Mouse (Mus musculus): ENCODE results near the gene Zcchc8.

Gene Zcchc8

DNA sequence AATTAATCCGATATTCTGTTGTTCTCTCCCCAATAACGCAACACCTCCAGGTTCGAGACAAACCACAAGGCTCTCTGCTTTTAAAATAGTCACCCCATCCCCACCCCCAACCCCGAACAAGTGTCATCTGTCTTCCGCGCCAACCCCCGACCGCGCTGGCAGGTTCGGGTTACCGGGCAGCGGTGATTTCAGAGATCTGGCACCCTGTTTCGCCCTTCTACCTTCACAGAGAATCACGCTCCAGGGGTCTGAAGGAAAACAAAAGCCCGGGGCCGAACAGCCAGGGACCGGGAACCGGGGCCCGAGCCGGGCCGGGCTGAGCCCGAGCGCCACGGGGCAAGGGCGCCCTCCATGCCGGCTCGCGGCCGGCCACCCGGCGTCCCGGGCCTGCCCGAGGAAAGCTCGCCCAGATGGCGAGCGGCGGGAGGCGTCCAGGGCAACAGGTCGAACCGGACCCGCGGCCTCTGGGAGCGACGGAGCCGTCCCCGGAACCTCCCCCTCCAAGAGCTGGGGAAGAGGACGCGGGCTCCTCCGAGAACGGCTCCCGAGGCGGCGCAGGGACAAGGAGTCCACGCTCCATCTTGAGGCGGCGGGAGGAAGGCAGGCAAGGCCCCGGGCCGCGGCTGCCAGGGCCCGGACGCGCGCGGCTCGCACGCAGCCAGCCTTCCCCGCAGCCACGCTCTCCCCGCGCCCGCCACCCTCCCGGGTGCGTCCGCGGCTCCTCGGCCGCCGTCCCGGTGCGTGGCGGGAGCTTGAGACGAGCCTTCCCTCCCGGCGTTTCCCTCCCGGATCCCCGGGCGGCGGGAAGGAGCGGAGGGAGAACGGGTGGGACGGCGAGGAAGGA is 37.3 kb downstream of the Zcchc8 start:
- peak; percentile 42 for DNase-seq (ENCODE audit: low spot score)

DNA sequence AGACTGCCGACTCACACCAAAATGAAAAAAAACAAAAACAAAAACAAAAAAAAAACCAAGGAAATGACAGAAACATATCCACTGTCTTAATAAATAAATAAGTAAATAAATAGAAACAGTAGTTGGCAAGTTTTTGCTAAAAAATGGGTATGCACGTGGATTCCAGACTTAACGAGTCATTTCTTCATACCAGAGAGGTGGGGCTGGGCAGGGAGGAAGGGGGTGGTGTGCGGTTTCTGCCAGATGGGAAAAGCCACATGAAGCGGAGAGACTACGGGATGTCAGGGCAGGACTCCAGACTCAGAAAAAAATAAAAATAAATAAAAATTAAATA is 37.9 kb downstream of the Zcchc8 start:
- peak; percentile 78 for DNase-seq (ENCODE audit: low spot score)

DNA sequence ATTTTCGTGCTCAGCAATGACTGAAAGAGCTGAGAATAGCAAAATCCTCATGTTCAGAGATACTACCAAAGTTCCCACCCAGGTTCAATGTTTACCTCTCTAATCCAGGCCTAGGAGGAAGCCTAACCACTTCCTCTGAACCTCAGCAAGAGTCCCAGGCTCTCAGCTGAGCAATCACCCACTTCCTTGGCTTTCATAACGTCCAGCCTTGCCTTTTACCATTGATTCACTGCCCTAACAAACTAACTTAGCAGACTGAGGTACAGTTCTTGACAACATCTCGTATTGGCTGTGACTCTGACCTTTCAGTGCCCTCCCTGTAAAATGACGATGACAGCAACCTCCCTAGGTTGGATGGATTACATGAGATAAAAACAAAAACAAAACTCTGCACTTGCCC is 38.5 kb downstream of the Zcchc8 start:
- peak; percentile 46 for DNase-seq (ENCODE audit: low spot score)

- peak; percentile 52 for DNase-seq (ENCODE audit: low spot score)
Measured at GRCm38 (mm10) chr5:123679546-123680263, 41.2 kb downstream of the Zcchc8 start.

DNA sequence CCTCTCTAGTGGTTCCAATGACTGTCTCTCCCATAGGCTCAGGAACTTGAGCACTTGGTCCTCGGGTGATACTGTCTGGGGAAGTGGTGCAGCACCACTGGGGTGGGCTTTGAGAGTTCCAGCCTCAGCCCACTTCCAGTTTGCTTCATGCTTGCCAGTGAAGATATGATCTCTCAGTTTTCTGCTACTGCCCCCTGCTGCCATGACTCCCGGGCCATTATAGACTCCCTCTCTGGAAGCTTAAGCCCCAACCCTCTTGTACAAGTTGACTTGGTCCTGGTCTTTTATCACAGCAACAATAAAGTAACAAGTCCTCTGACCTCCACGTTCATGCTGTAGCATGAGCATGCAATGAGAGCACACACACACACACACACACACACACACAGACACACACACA is 41.8 kb downstream of the Zcchc8 start:
- no peak for DNase-seq (ENCODE audit: low spot score)

GRCm38 (mm10) chr5:123675717-123676116 is 45.2 kb downstream of the Zcchc8 start:
- DNase-seq (ENCODE audit: low spot score) = no peak

DNA sequence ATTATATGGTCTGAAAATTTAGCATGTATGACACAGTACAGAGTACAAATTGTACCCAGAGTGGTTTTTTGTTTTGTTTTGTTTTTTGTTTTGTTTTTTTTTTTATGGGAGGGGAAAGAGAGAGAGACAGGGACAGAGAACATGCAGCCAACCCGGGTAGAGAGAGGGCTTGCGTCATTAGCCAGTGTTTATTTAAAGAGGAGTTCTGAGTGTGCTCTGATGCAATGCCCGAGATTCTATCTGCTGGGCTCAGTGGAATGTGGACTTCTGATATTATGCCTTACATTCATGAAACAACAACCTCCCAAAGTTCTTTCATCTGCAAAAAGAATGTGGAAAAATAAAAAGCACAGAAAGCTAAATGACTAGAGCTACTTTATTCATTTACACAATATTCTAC is 45.7 kb downstream of the Zcchc8 start:
- peak; percentile 72 for DNase-seq (ENCODE audit: low spot score)

- DNase-seq (ENCODE audit: low spot score) = no peak
Measured at GRCm38 (mm10) chr5:123671473-123671820, 49.5 kb downstream of the Zcchc8 start.

DNA sequence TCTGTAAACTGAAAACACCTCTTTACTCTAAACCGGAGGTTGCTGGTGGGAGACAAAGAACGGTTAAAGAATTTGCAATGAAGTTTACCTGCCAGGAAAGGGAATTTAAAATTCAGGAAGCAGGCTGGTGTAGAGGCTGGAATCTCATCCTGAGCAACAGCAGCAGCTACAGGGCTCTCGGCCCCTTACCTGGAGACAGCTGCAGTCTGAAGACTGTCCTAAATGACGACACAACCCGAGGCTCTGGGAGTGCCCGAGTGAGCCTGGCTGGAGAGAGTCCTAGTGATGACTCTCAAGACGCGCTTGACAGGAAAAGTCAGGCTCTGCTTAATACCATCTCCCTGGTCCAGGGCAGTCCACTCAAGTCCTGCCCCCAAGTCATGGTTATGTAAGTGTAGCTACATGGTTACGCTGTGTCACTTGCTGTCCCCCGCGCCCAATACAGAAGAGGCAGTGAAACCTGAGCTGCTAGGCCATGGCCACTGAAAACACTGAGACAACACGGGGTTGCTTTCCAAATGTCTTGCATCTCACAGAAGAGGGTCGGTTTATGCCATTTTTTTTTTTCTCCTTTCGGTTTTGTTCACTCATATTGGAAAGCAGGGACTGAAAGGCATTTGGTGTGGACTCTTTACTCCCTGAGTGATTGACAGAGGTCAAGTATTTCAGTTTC is 50.0 kb downstream of the Zcchc8 start:
- no peak for DNase-seq (ENCODE audit: low spot score)

GRCm38 (mm10) chr5:123669991-123670799 is 50.7 kb downstream of the Zcchc8 start:
- DNase-seq (ENCODE audit: low spot score) = no peak

GRCm38 (mm10) chr5:123667915-123668314 is 53.0 kb downstream of the Zcchc8 start:
- DNase-seq (ENCODE audit: low spot score) = no peak

- DNase-seq (ENCODE audit: low spot score) = no peak
Measured at GRCm38 (mm10) chr5:123665956-123666355, 54.9 kb downstream of the Zcchc8 start.

- no peak for DNase-seq (ENCODE audit: low spot score)
Measured at GRCm38 (mm10) chr5:123664329-123664728, 56.6 kb downstream of the Zcchc8 start.

- DNase-seq (ENCODE audit: low spot score) = peak; percentile 60
Measured at GRCm38 (mm10) chr5:123662059-123662458, 58.8 kb downstream of the Zcchc8 start.

GRCm38 (mm10) chr5:123661602-123662001 is 59.3 kb downstream of the Zcchc8 start:
- peak; percentile 52 for DNase-seq (ENCODE audit: low spot score)

DNA sequence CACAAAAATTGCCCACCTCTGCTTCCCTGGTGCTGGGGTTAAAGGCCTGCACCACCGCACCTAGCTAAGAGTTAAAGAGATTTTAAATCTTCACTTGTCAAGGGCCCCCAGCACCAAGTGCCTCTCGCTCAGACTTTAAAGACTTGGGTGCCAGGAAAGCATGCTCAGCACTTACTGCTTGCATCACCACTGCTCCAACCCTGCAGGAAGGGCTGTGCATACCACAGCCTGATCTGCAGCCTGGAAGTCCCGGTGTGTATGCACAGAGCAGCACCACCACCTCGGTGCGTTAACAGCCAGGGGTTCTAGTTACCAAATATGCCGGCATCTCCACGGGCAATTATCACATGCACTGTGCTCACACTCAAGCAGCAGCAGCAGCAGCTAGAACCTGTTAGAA is 63.2 kb downstream of the Zcchc8 start:
- no peak for DNase-seq (ENCODE audit: low spot score)

GRCm38 (mm10) chr5:123654937-123655336 is 66.0 kb downstream of the Zcchc8 start:
- no peak for DNase-seq (ENCODE audit: low spot score)

- no peak for DNase-seq (ENCODE audit: low spot score)
Measured at GRCm38 (mm10) chr5:123653287-123653801, 67.6 kb downstream of the Zcchc8 start.

DNA sequence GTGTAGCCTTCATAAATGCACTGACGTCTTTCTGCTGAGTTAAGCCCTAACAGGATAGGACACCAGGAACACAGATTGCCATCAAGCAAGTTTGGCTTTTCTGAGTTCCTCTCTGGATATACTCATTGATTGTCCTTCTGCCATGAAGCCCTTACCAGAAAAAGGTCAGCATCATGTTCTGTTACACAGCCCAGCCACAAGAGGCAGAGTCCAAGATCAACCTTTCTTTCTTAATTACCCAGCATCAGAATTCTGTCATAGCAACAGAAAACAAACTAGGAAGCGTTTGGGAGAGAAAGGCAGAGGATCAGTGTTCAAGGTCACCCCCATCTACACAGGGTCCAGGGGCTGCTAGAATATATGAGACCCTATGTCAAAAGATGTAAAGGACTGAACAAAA is 70.1 kb downstream of the Zcchc8 start:
- DNase-seq (ENCODE audit: low spot score) = no peak

Data from adipocyte (in vitro differentiated cells).